Mouse (Mus musculus) E14TG2a.4 (cell line): ENCODE measurements around the gene Ahnak.

Source experiments
- H3K27me3 ChIP-seq: 2 replicates; pipeline ENCODE4 v1.6.1; 2014; ENCODE audit warnings: low read length, control low read depth; ENCODE audit not compliant: insufficient read depth
- H3K36me3 ChIP-seq: 2 replicates; pipeline ENCODE4 v1.6.1; 2014; ENCODE audit warnings: low read length, control low read depth; ENCODE audit not compliant: insufficient read depth
- H3K4me1 ChIP-seq: replicated peaks from 2 replicates; pipeline ENCODE4 v1.6.1; 2014; ENCODE audit warnings: low read depth, low read length, control low read depth
- H3K4me3 ChIP-seq: replicated peaks from 2 replicates; pipeline ENCODE4 v1.5.1; 2014; ENCODE audit warnings: mild to moderate bottlenecking, low read length
- H3K9me3 ChIP-seq: 2 replicates; pipeline ENCODE4 v1.6.1; 2014; ENCODE audit warnings: low read length, control low read depth
- CTCF ChIP-seq: conservative IDR thresholded peaks from 2 replicates; pipeline ENCODE4 v1.5.1; 2014; ENCODE audit warnings: low read length
- NANOG ChIP-seq: IDR thresholded peaks from 2 replicates; pipeline ENCODE4 v1.6.1; 2014; ENCODE audit warnings: borderline replicate concordance, low read length, mixed read lengths
- POU5F1 ChIP-seq: IDR thresholded peaks from 2 replicates; pipeline ENCODE4 v1.6.1; 2014; ENCODE audit warnings: low read length, borderline replicate concordance

The Ahnak gene

GRCm38 (mm10) chr19:9027795-9028194 is 38.7 kb downstream of the Ahnak start:
- no peaks in the 10 kb centered on the region for H3K27me3 ChIP-seq
- H3K4me3 ChIP-seq: no peak overlapping the region
- H3K4me1 ChIP-seq: peaks cover 25% of the 10 kb centered on the region
- no peaks in the 10 kb centered on the region for H3K36me3 ChIP-seq
- peaks cover 9% of the 10 kb centered on the region; the same call in 1 of the 2 replicates for H3K9me3 ChIP-seq
- no peak for TF ChIP-seq POU5F1
- no peak for TF ChIP-seq NANOG

GRCm38 (mm10) chr19:9028375-9028774 is 39.3 kb downstream of the Ahnak start:
- Histone ChIP-seq H3K36me3 (no peaks in the 10 kb centered on the region), H3K4me1 (peaks cover 28% of the 10 kb centered on the region)
- TF ChIP-seq NANOG: no peak
- TF ChIP-seq POU5F1: no peak
- no peak for TF ChIP-seq CTCF

DNA sequence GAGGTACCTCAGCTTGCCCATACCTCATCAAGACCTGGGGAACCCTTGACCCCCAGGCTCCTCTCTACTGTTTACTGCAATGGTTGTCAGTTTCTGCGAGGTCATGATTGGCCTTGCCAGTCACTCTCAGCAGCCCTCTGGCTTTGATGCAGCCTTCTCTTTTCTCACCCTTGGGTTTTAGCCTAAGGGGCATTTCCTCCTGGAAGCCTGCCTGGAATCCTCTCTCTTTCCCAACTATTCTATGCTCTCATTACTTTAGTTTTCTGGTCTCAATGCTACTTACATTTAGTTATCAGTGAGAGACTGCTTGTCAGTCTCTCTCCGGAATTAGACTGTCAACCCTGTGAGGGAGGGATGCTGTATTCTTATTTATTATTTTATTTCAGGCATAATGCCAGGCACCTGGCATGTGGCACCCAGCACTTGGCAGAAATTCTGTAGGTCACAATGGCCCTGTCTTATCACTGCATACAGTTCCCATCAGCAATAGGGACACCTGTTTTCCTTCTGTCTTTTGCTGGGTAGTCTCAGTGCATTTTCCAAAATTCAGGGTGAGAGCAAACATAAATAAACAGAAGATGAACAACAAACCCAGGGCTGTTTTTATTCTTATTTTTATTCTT is 40.7 kb downstream of the Ahnak start:
- Histone ChIP-seq H3K36me3 (no peaks in the 10 kb centered on the region), H3K9me3 (peaks cover 9% of the 10 kb centered on the region; the same call in 1 of the 2 replicates), H3K4me3 (no peak overlapping the region), H3K27me3 (no peaks in the 10 kb centered on the region), H3K4me1 (peaks cover 36% of the 10 kb centered on the region)
- TF ChIP-seq POU5F1: no peak
- TF ChIP-seq CTCF: no peak
- no peak for TF ChIP-seq NANOG

More at GRCm38 (mm10) chr19:9028375-9028774, 39.3 kb downstream of the Ahnak start:
- Histone ChIP-seq H3K9me3 (peaks cover 9% of the 10 kb centered on the region; the same call in 1 of the 2 replicates), H3K27me3 (no peaks in the 10 kb centered on the region), H3K4me3 (no peak overlapping the region)

- Histone ChIP-seq H3K36me3 (no peaks in the 10 kb centered on the region), H3K4me1 (peaks cover 24% of the 10 kb centered on the region), H3K27me3 (no peaks in the 10 kb centered on the region), H3K9me3 (no peaks in the 10 kb centered on the region), H3K4me3 (no peak overlapping the region)
- TF ChIP-seq NANOG (no peak), POU5F1 (no peak), CTCF (no peak)
These were observed 43.5 kb downstream of the Ahnak start for GRCm38 (mm10) chr19:9032502-9033129.

GRCm38 (mm10) chr19:9033412-9034340 is 44.6 kb downstream of the Ahnak start:
- H3K4me3 ChIP-seq: no peak overlapping the region
- no peaks in the 10 kb centered on the region for H3K9me3 ChIP-seq
- no peak for TF ChIP-seq NANOG
- no peak for TF ChIP-seq POU5F1
- TF ChIP-seq CTCF: no peak
- no peaks in the 10 kb centered on the region for H3K27me3 ChIP-seq
- H3K36me3 ChIP-seq: no peaks in the 10 kb centered on the region
- peaks cover 14% of the 10 kb centered on the region for H3K4me1 ChIP-seq

- H3K36me3 ChIP-seq: no peaks in the 10 kb centered on the region
- H3K4me1 ChIP-seq: peaks cover 16% of the 10 kb centered on the region
- TF ChIP-seq POU5F1 (no peak), CTCF (no peak), NANOG (no peak)
- H3K4me3 ChIP-seq: no peak overlapping the region
- H3K9me3 ChIP-seq: no peaks in the 10 kb centered on the region
- no peaks in the 10 kb centered on the region for H3K27me3 ChIP-seq
These were observed 45.4 kb downstream of the Ahnak start for GRCm38 (mm10) chr19:9034480-9034879.

- TF ChIP-seq CTCF (no peak), POU5F1 (no peak), NANOG (no peak)
- H3K36me3 ChIP-seq: no peaks in the 10 kb centered on the region
- H3K4me3 ChIP-seq: no peak overlapping the region
- no peaks in the 10 kb centered on the region for H3K9me3 ChIP-seq
- H3K4me1 ChIP-seq: peaks cover 22% of the 10 kb centered on the region
- no peaks in the 10 kb centered on the region for H3K27me3 ChIP-seq
These were observed 46.0 kb downstream of the Ahnak start for GRCm38 (mm10) chr19:9035101-9035500.

GRCm38 (mm10) chr19:9038136-9038535 is 49.1 kb downstream of the Ahnak start:
- peaks cover 25% of the 10 kb centered on the region for H3K4me1 ChIP-seq
- H3K36me3 ChIP-seq: no peaks in the 10 kb centered on the region
- no peaks in the 10 kb centered on the region for H3K9me3 ChIP-seq
- no peak overlapping the region for H3K4me3 ChIP-seq
- no peaks in the 10 kb centered on the region for H3K27me3 ChIP-seq
- TF ChIP-seq POU5F1 (no peak), CTCF (no peak), NANOG (no peak)

DNA sequence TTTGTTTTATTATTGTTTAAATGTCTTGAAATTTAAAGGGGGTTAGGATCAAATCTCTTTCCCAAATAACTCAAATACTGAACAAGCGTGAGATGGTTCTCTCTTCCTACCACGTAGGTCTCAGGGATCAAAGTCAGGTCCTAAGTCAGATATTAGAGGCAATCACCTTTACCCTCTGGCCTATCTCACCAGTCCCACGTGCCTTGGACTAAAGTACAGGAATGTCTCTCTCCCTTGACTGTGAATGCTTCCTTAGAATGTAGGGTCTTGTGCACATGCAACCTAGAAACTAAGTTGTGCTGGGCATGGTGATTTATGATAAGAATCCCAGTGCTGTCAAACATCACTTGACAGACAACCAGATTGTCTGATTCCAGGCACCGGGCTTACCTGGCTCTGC is 50.2 kb downstream of the Ahnak start:
- H3K9me3 ChIP-seq: no peaks in the 10 kb centered on the region
- no peak overlapping the region for H3K4me3 ChIP-seq
- TF ChIP-seq CTCF (no peak), POU5F1 (no peak), NANOG (no peak)

More for the DNA sequence above, 50.2 kb downstream of the Ahnak start:
- Histone ChIP-seq H3K36me3 (no peaks in the 10 kb centered on the region), H3K27me3 (no peaks in the 10 kb centered on the region), H3K4me1 (peaks cover 25% of the 10 kb centered on the region)
